Mouse (Mus musculus): ENCODE results near the gene Tcl1b2. TPM values are rescaled to one million over a fixed set of nuclear protein-coding genes. Genes with fewer than 3 reads are reported as not detected.

The Tcl1b2 gene
- total and polyA plus RNA-seq, 3 experiments = not detected

- Histone ChIP-seq H3K4me3 (no peak overlapping the region), H3K9ac (ENCODE audit: low read depth, low read length) (no peak overlapping the region), H3K27ac (no peak overlapping the region), H3K4me1 (ENCODE audit: control insufficient read depth, insufficient read depth, low read length) (no peaks in the 10 kb centered on the region; the same call in 1 of the 2 replicates), H3K27me3 (ENCODE audit: control insufficient read depth, insufficient read depth, low read length) (no peaks in the 10 kb centered on the region), H3K36me3 (ENCODE audit: control insufficient read depth, insufficient read depth, low read length) (no peaks in the 10 kb centered on the region), H3K79me2 (replicated peaks; ENCODE audit: control insufficient read depth, insufficient read depth, low read length) (no peaks in the 10 kb centered on the region)
- TF ChIP-seq POLR2A (IDR thresholded peaks at IDR 0.05; ENCODE audit: insufficient read depth, low read depth, low read length) (no peak), EP300 (IDR thresholded peaks at IDR 0.05; ENCODE audit: insufficient read depth, low read depth, low read length) (no peak), CTCF (IDR thresholded peaks at IDR 0.05) (no peak)
- intact Hi-C loops (cut with DNase I) = no loop called here
- WGBS = 22% methylated on average over 3 of the region's 3 CpGs
- DNase-seq = no peak
These were observed 36.4 kb upstream of the Tcl1b2 start for GRCm38 (mm10) chr12:105109406-105109805.

- no peak for DNase-seq
- H3K27me3 ChIP-seq (ENCODE audit: control insufficient read depth, insufficient read depth, low read length) = no peaks in the 10 kb centered on the region
- no peak overlapping the region for H3K4me3 ChIP-seq
- no peak overlapping the region for H3K27ac ChIP-seq
- 41% methylated on average over 4 of the region's 4 CpGs for WGBS
- TF ChIP-seq POLR2A (IDR thresholded peaks at IDR 0.05; ENCODE audit: insufficient read depth, low read depth, low read length) (no peak), EP300 (IDR thresholded peaks at IDR 0.05; ENCODE audit: insufficient read depth, low read depth, low read length) (no peak), CTCF (IDR thresholded peaks at IDR 0.05) (no peak)
- no peak overlapping the region for H3K9ac ChIP-seq (ENCODE audit: low read depth, low read length)
- H3K36me3 ChIP-seq (ENCODE audit: control insufficient read depth, insufficient read depth, low read length) = no peaks in the 10 kb centered on the region
- intact Hi-C loops (cut with DNase I) = no loop called here
- no peaks in the 10 kb centered on the region for H3K79me2 ChIP-seq (replicated peaks; ENCODE audit: control insufficient read depth, insufficient read depth, low read length)
- H3K4me1 ChIP-seq (ENCODE audit: control insufficient read depth, insufficient read depth, low read length) = no peaks in the 10 kb centered on the region; the same call in 1 of the 2 replicates
These were observed 36.0 kb upstream of the Tcl1b2 start for GRCm38 (mm10) chr12:105109812-105110211.

GRCm38 (mm10) chr12:105112321-105112988 is 33.4 kb upstream of the Tcl1b2 start:
- H3K79me2 ChIP-seq (replicated peaks; ENCODE audit: control insufficient read depth, insufficient read depth, low read length) = no peaks in the 10 kb centered on the region
- H3K4me1 ChIP-seq (ENCODE audit: control insufficient read depth, insufficient read depth, low read length) = no peaks in the 10 kb centered on the region; the same call in 1 of the 2 replicates
- H3K27ac ChIP-seq = no peak overlapping the region
- intact Hi-C loops (cut with DNase I) = no loop called here
- no peak overlapping the region for H3K4me3 ChIP-seq
- H3K9ac ChIP-seq (ENCODE audit: low read depth, low read length) = no peak overlapping the region
- WGBS = 30% methylated on average over 13 of the region's 13 CpGs
- DNase-seq = no peak
- no peaks in the 10 kb centered on the region for H3K36me3 ChIP-seq (ENCODE audit: control insufficient read depth, insufficient read depth, low read length)
- TF ChIP-seq CTCF (IDR thresholded peaks at IDR 0.05) = no peak
- no peak for TF ChIP-seq EP300 (IDR thresholded peaks at IDR 0.05; ENCODE audit: insufficient read depth, low read depth, low read length)
- TF ChIP-seq POLR2A (IDR thresholded peaks at IDR 0.05; ENCODE audit: insufficient read depth, low read depth, low read length) = no peak
- no peaks in the 10 kb centered on the region for H3K27me3 ChIP-seq (ENCODE audit: control insufficient read depth, insufficient read depth, low read length)

GRCm38 (mm10) chr12:105116648-105117047 is 29.2 kb upstream of the Tcl1b2 start:
- TF ChIP-seq EP300 (IDR thresholded peaks at IDR 0.05; ENCODE audit: insufficient read depth, low read depth, low read length) (no peak), POLR2A (IDR thresholded peaks at IDR 0.05; ENCODE audit: insufficient read depth, low read depth, low read length) (no peak), CTCF (IDR thresholded peaks at IDR 0.05) (no peak)
- 89% methylated on average over 1 of the region's 1 CpGs for WGBS

GRCm38 (mm10) chr12:105125362-105125761 is 20.5 kb upstream of the Tcl1b2 start:
- no peak for DNase-seq
- TF ChIP-seq EP300 (IDR thresholded peaks at IDR 0.05; ENCODE audit: insufficient read depth, low read depth, low read length) = no peak
- TF ChIP-seq CTCF (IDR thresholded peaks at IDR 0.05) = no peak
- no peak for TF ChIP-seq POLR2A (IDR thresholded peaks at IDR 0.05; ENCODE audit: insufficient read depth, low read depth, low read length)
- WGBS = 81% methylated on average over 6 of the region's 6 CpGs
- H3K4me3 ChIP-seq = no peak overlapping the region
- H3K36me3 ChIP-seq (ENCODE audit: control insufficient read depth, insufficient read depth, low read length) = no peaks in the 10 kb centered on the region
- H3K27me3 ChIP-seq (ENCODE audit: control insufficient read depth, insufficient read depth, low read length) = no peaks in the 10 kb centered on the region
- no peak overlapping the region for H3K27ac ChIP-seq
- no peak overlapping the region for H3K9ac ChIP-seq (ENCODE audit: low read depth, low read length)
- intact Hi-C loops (cut with DNase I) = no loop called here
- H3K4me1 ChIP-seq (ENCODE audit: control insufficient read depth, insufficient read depth, low read length) = no peaks in the 10 kb centered on the region
- no peaks in the 10 kb centered on the region for H3K79me2 ChIP-seq (replicated peaks; ENCODE audit: control insufficient read depth, insufficient read depth, low read length)

More at GRCm38 (mm10) chr12:105116648-105117047, 29.2 kb upstream of the Tcl1b2 start:
- no peaks in the 10 kb centered on the region for H3K79me2 ChIP-seq (replicated peaks; ENCODE audit: control insufficient read depth, insufficient read depth, low read length)
- no peak overlapping the region for H3K9ac ChIP-seq (ENCODE audit: low read depth, low read length)
- H3K4me3 ChIP-seq = no peak overlapping the region
- no peaks in the 10 kb centered on the region; the same call in 1 of the 2 replicates for H3K27me3 ChIP-seq (ENCODE audit: control insufficient read depth, insufficient read depth, low read length)
- intact Hi-C loops (cut with DNase I) = no loop called here
- H3K36me3 ChIP-seq (ENCODE audit: control insufficient read depth, insufficient read depth, low read length) = no peaks in the 10 kb centered on the region
- H3K4me1 ChIP-seq (ENCODE audit: control insufficient read depth, insufficient read depth, low read length) = no peaks in the 10 kb centered on the region
- no peak for DNase-seq
- no peak overlapping the region for H3K27ac ChIP-seq

- 67% methylated on average over 4 of the region's 4 CpGs for WGBS
- no peaks in the 10 kb centered on the region for H3K36me3 ChIP-seq (ENCODE audit: control insufficient read depth, insufficient read depth, low read length)
- TF ChIP-seq EP300 (IDR thresholded peaks at IDR 0.05; ENCODE audit: insufficient read depth, low read depth, low read length) = no peak
- TF ChIP-seq CTCF (IDR thresholded peaks at IDR 0.05) = no peak
- TF ChIP-seq POLR2A (IDR thresholded peaks at IDR 0.05; ENCODE audit: insufficient read depth, low read depth, low read length) = no peak
- no peak for DNase-seq
- H3K4me3 ChIP-seq = no peak overlapping the region
- intact Hi-C loops (cut with DNase I) = no loop called here
- no peaks in the 10 kb centered on the region for H3K27me3 ChIP-seq (ENCODE audit: control insufficient read depth, insufficient read depth, low read length)
- H3K27ac ChIP-seq = no peak overlapping the region
- no peaks in the 10 kb centered on the region for H3K79me2 ChIP-seq (replicated peaks; ENCODE audit: control insufficient read depth, insufficient read depth, low read length)
- H3K9ac ChIP-seq (ENCODE audit: low read depth, low read length) = no peak overlapping the region
- no peaks in the 10 kb centered on the region for H3K4me1 ChIP-seq (ENCODE audit: control insufficient read depth, insufficient read depth, low read length)
These were observed 19.3 kb upstream of the Tcl1b2 start for GRCm38 (mm10) chr12:105126516-105126915.
